Mouse (Mus musculus) CD4-positive, CD25-positive, alpha-beta regulatory T cell, adult 4 months (primary cell): ENCODE measurements around the gene Kctd7. TPM values are rescaled to one million over a fixed set of nuclear protein-coding genes. Genes with fewer than 3 reads are reported as not detected.
A peak's percentile ranks its signal among the peaks of the same experiment; 100 is the strongest.

Experiments used
- ATAC-seq: one replicate; pipeline ENCODE4 v1.8.0; 2017
- polyA plus RNA-seq, 2 experiments: library from polyadenylated mRNA; unstranded; fragments of 100-300 nt; shearing (Covaris generic); gene quantifications; one replicate each; pipeline ENCODE4 v1.2.1; 2017

Gene Kctd7
- polyA plus RNA-seq, 2 experiments from 2014 or later = 2.2 to 2.8 TPM

GRCm38 (mm10) chr5:130143977-130144333, 706 bp upstream of the Kctd7 start:
- ATAC-seq = peak; percentile 35

- no peak for ATAC-seq
Measured at GRCm38 (mm10) chr5:130145961-130146360, 1.3 kb downstream of the Kctd7 start.

GRCm38 (mm10) chr5:130149726-130150310, 5.2 kb downstream of the Kctd7 start:
- ATAC-seq = no peak

- no peak for ATAC-seq
Measured at GRCm38 (mm10) chr5:130154286-130154685, 9.6 kb downstream of the Kctd7 start.

GRCm38 (mm10) chr5:130158545-130158944, 13.9 kb downstream of the Kctd7 start:
- no peak for ATAC-seq

GRCm38 (mm10) chr5:130159761-130160201, 15.1 kb downstream of the Kctd7 start:
- ATAC-seq = no peak

- peak; percentile 93 for ATAC-seq
Measured at GRCm38 (mm10) chr5:130163670-130164069, 19.0 kb downstream of the Kctd7 start.

GRCm38 (mm10) chr5:130165213-130165612, 20.6 kb downstream of the Kctd7 start:
- no peak for ATAC-seq

- ATAC-seq = no peak
Measured at GRCm38 (mm10) chr5:130169109-130169508, 24.4 kb downstream of the Kctd7 start.

GRCm38 (mm10) chr5:130170666-130171422, 26.2 kb downstream of the Kctd7 start:
- ATAC-seq = peak; percentile 5

GRCm38 (mm10) chr5:130171423-130171954, 26.8 kb downstream of the Kctd7 start, which contains the start of gene Rabgef1:
Gene Rabgef1, plus strand, starts transcription at chr5:130171798.
- ATAC-seq = peak; percentile 81

- ATAC-seq = peak; percentile 54
Measured at GRCm38 (mm10) chr5:130171956-130172601, 27.4 kb downstream of the Kctd7 start.

GRCm38 (mm10) chr5:130173012-130173411, 28.4 kb downstream of the Kctd7 start:
- no peak for ATAC-seq

- ATAC-seq = no peak
Measured at GRCm38 (mm10) chr5:130177871-130178270, 33.2 kb downstream of the Kctd7 start.

GRCm38 (mm10) chr5:130180362-130180761, 35.7 kb downstream of the Kctd7 start:
- no peak for ATAC-seq

GRCm38 (mm10) chr5:130181740-130182540, 37.3 kb downstream of the Kctd7 start:
- ATAC-seq = no peak

- no peak for ATAC-seq
Measured at GRCm38 (mm10) chr5:130182541-130182821, 37.8 kb downstream of the Kctd7 start.

GRCm38 (mm10) chr5:130184193-130184856, 39.7 kb downstream of the Kctd7 start:
- no peak for ATAC-seq

- no peak for ATAC-seq
Measured at GRCm38 (mm10) chr5:130185312-130185711, 40.7 kb downstream of the Kctd7 start.

- ATAC-seq = no peak
Measured at GRCm38 (mm10) chr5:130187383-130187782, 42.7 kb downstream of the Kctd7 start.

GRCm38 (mm10) chr5:130190909-130191308, 46.2 kb downstream of the Kctd7 start:
- no peak for ATAC-seq

GRCm38 (mm10) chr5:130191865-130192264, 47.2 kb downstream of the Kctd7 start:
- no peak for ATAC-seq
